Mouse (Mus musculus) MEL (cell line): ENCODE results near the gene Akap17b. TPM values are rescaled to one million over a fixed set of nuclear protein-coding genes. Genes with fewer than 3 reads are reported as not detected.

ENCODE experiments used
- polyA plus RNA-seq, 2 experiments: library from polyadenylated mRNA; stranded (reverse) in 1 of 2; unstranded in 1 of 2; fragments of >175 nt in 1 of 2; fragments of >200 nt in 1 of 2; gene quantifications; 2 replicates each; pipeline versions ENCODE4 v1.2.1 to v1.2.4; 2012; ENCODE audit warnings: low replicate concordance in 2 of 2, low read depth in 1 of 2; ENCODE audit not compliant: insufficient read length in 2 of 2, insufficient read depth in 1 of 2, missing spikeins in 1 of 2
- total RNA-seq: library from RNA; depleted of rRNA; stranded (reverse); fragments of 300-350 nt; gene quantifications from 2 replicates; pipeline ENCODE4 v1.2.3, GENCODE M21; 2012; rRNA removed

Gene Akap17b
- total and polyA plus RNA-seq, 3 experiments: 1.3 to 1.6 TPM; not detected in 1

Other genes with a start within 250 kb of the Akap17b start
- not detected in 2 replicates for gene Gm6268, start 244.1 kb downstream of the Akap17b start, total RNA-seq
- gene Gm6268, start 244.1 kb downstream of the Akap17b start, polyA plus RNA-seq: not detected
- gene Gm14569, start 153.6 kb downstream of the Akap17b start, total RNA-seq: not detected in 2 replicates
- under 1 TPM in 1 of 2 experiments, not detected in 1; 0.01 TPM for gene Gm14569, start 153.6 kb downstream of the Akap17b start, polyA plus RNA-seq
- 92.7 and 97.1 TPM in 2 replicates for gene Pgrmc1, start 47.2 kb downstream of the Akap17b start, total RNA-seq
- gene Pgrmc1, start 47.2 kb downstream of the Akap17b start, polyA plus RNA-seq: 10 to 100 TPM; 78.9 to 88.3 TPM
- gene Slc25a43, start 98.3 kb upstream of the Akap17b start, total RNA-seq: 1.4 and 2.7 TPM in 2 replicates
- 1 to 10 TPM in 1 of 2 experiments, not detected in 1; 8.3 TPM for gene Slc25a43, start 98.3 kb upstream of the Akap17b start, polyA plus RNA-seq
- gene Slc25a5, start 150.3 kb upstream of the Akap17b start, total RNA-seq: 704 and 776 TPM in 2 replicates
- 1,000 to 10,000 TPM in 1 of 2 experiments, 100 to 1,000 TPM in 1; 263 to 1,006 TPM for gene Slc25a5, start 150.3 kb upstream of the Akap17b start, polyA plus RNA-seq
- 34.0 and 39.3 TPM in 2 replicates for gene Ube2a, start 228.5 kb upstream of the Akap17b start, total RNA-seq
- 100 to 1,000 TPM; 105 to 971 TPM for gene Ube2a, start 228.5 kb upstream of the Akap17b start, polyA plus RNA-seq
- 15.1 and 16.0 TPM in 2 replicates for gene C330007P06Rik, start 228.7 kb upstream of the Akap17b start, total RNA-seq
- 10 to 100 TPM in 1 of 2 experiments, not detected in 1; 17.1 TPM for gene C330007P06Rik, start 228.7 kb upstream of the Akap17b start, polyA plus RNA-seq